Mouse (Mus musculus) hindbrain, embryonic 16.5 days (tissue): ENCODE results near the gene Ldlr. TPM values are rescaled to one million over a fixed set of nuclear protein-coding genes. Genes with fewer than 3 reads are reported as not detected.
A peak's percentile ranks its signal among the peaks of the same experiment; 100 is the strongest.

ENCODE experiments used
- ATAC-seq: fragments of 200-750 bp; cut with Nextera tagmentation; 2 replicates; pipeline ENCODE4 v1.8.0; 2017; ENCODE audit warnings: moderate TSS enrichment, moderate library complexity
- H3K27ac ChIP-seq: fragments of 300-500 bp; sonication (generic); 2 replicates; pipeline ENCODE4 v1.5.1; 2014; ENCODE audit warnings: low read depth, mild to moderate bottlenecking, control low read depth, low read length, moderate library complexity
- H3K27me3 ChIP-seq: fragments of 300-500 bp; sonication (generic); replicated peaks from 2 replicates; pipeline ENCODE4 v1.6.1; 2014; ENCODE audit warnings: low read length; ENCODE audit not compliant: control insufficient read depth, insufficient read depth
- H3K36me3 ChIP-seq: fragments of 300-500 bp; sonication (generic); 2 replicates; pipeline ENCODE4 v1.6.1; 2014; ENCODE audit warnings: mild to moderate bottlenecking, low read length, moderate library complexity, mixed read lengths; ENCODE audit not compliant: control insufficient read depth, insufficient read depth
- H3K4me1 ChIP-seq: fragments of 300-500 bp; sonication (generic); 2 replicates; pipeline ENCODE4 v1.6.1; 2014; ENCODE audit warnings: low read depth, low read length; ENCODE audit not compliant: control insufficient read depth, insufficient read depth
- H3K4me2 ChIP-seq: fragments of 300-500 bp; sonication (generic); 2 replicates; pipeline ENCODE4 v1.6.1; 2014; ENCODE audit warnings: mild to moderate bottlenecking, low read length, control low read depth, moderate library complexity
- H3K4me3 ChIP-seq: fragments of 300-500 bp; sonication (generic); 2 replicates; pipeline ENCODE4 v1.5.1; 2014; ENCODE audit warnings: mild to moderate bottlenecking, low read length, control low read depth, moderate library complexity
- H3K9ac ChIP-seq: fragments of 300-500 bp; sonication (generic); 2 replicates; pipeline ENCODE4 v1.6.1; 2014; ENCODE audit warnings: low read depth, mild to moderate bottlenecking, control low read depth, low read length, moderate library complexity
- H3K9me3 ChIP-seq: fragments of 300-500 bp; sonication (generic); 2 replicates; pipeline ENCODE4 v1.6.1; 2014; ENCODE audit warnings: mild to moderate bottlenecking, low read length, moderate library complexity; ENCODE audit not compliant: control insufficient read depth
- WGBS: fragments of 180-500 bp; shearing (Covaris S2); extraction: QIAGEN DNeasy Blood & Tissue Kit; methylation state at CpG from one replicate; pipeline ENCODE4 v1.1.7; 2014; 5-methylcytosine and 5-hydroxymethylcytosine counted together
- polyA plus RNA-seq: library from polyadenylated mRNA; unstranded; fragments of >200 nt; fragmentation: Nextera tagmentation; extraction: Ambion mirVana; gene quantifications from 2 replicates; pipeline ENCODE4 v1.2.1, GENCODE M21; 2015

Ldlr gene
- 15.6 and 17.5 TPM in 2 replicates for polyA plus RNA-seq

- Histone ChIP-seq H3K27me3 (no peaks in the 10 kb centered on the region), H3K9ac (peak within 1 kb of the TSS; percentile 87), H3K4me3 (peak within 1 kb of the TSS; percentile 78), H3K36me3 (no peaks in the 10 kb centered on the region), H3K9me3 (no peaks in the 10 kb centered on the region), H3K4me2 (peak within 1 kb of the TSS; percentile 87), H3K4me1 (peaks cover 18% of the 10 kb centered on the region), H3K27ac (peak within 1 kb of the TSS; percentile 96)
- under 1% methylated on average over 47 of the region's 47 CpGs for WGBS
- ATAC-seq: peak; percentile 81
These were observed at the start of gene Ldlr for GRCm38 (mm10) chr9:21723377-21724146. Gene Ldlr, plus strand, starts transcription at chr9:21723483.

GRCm38 (mm10) chr9:21677706-21678105 is 45.6 kb upstream of the Ldlr start:
- no peaks in the 10 kb centered on the region for H3K27me3 ChIP-seq
- H3K4me1 ChIP-seq: no peaks in the 10 kb centered on the region
- H3K9me3 ChIP-seq: no peaks in the 10 kb centered on the region
- H3K27ac ChIP-seq: no peak overlapping the region
- peaks cover 73% of the 10 kb centered on the region for H3K36me3 ChIP-seq
- no peak overlapping the region for H3K9ac ChIP-seq
- WGBS: 96% methylated on average over 17 of the region's 17 CpGs
- no peak overlapping the region for H3K4me3 ChIP-seq
- no peak for ATAC-seq
- no peak overlapping the region for H3K4me2 ChIP-seq

GRCm38 (mm10) chr9:21680448-21680847 is 42.8 kb upstream of the Ldlr start:
- no peak overlapping the region for H3K4me2 ChIP-seq
- 91% methylated on average over 4 of the region's 4 CpGs for WGBS
- no peaks in the 10 kb centered on the region for H3K27me3 ChIP-seq
- H3K36me3 ChIP-seq: peaks cover 62% of the 10 kb centered on the region
- no peak overlapping the region for H3K27ac ChIP-seq
- H3K4me3 ChIP-seq: no peak overlapping the region
- H3K4me1 ChIP-seq: no peaks in the 10 kb centered on the region
- no peak overlapping the region for H3K9ac ChIP-seq
- ATAC-seq: no peak
- H3K9me3 ChIP-seq: no peaks in the 10 kb centered on the region

GRCm38 (mm10) chr9:21682827-21683226 is 40.5 kb upstream of the Ldlr start:
- WGBS: 83% methylated on average over 4 of the region's 4 CpGs
- Histone ChIP-seq H3K4me2 (no peak overlapping the region), H3K27ac (no peak overlapping the region), H3K36me3 (peaks cover 57% of the 10 kb centered on the region), H3K27me3 (no peaks in the 10 kb centered on the region), H3K4me3 (no peak overlapping the region), H3K9ac (no peak overlapping the region), H3K9me3 (no peaks in the 10 kb centered on the region), H3K4me1 (no peaks in the 10 kb centered on the region)
- no peak for ATAC-seq

GRCm38 (mm10) chr9:21683897-21684296 is 39.4 kb upstream of the Ldlr start:
- no peak overlapping the region for H3K4me3 ChIP-seq
- WGBS: 88% methylated on average over 3 of the region's 3 CpGs

GRCm38 (mm10) chr9:21688554-21688953 is 34.7 kb upstream of the Ldlr start:
- no peaks in the 10 kb centered on the region for H3K27me3 ChIP-seq
- ATAC-seq: no peak
- peaks cover 39% of the 10 kb centered on the region for H3K36me3 ChIP-seq
- no peaks in the 10 kb centered on the region for H3K9me3 ChIP-seq
- 86% methylated on average over 7 of the region's 7 CpGs for WGBS
- no peak overlapping the region for H3K4me3 ChIP-seq
- H3K9ac ChIP-seq: no peak overlapping the region
- H3K4me2 ChIP-seq: no peak overlapping the region
- no peak overlapping the region for H3K27ac ChIP-seq
- no peaks in the 10 kb centered on the region for H3K4me1 ChIP-seq

More at GRCm38 (mm10) chr9:21683897-21684296, 39.4 kb upstream of the Ldlr start:
- H3K9ac ChIP-seq: no peak overlapping the region
- no peak overlapping the region for H3K27ac ChIP-seq
- H3K9me3 ChIP-seq: no peaks in the 10 kb centered on the region
- no peaks in the 10 kb centered on the region for H3K4me1 ChIP-seq
- no peak for ATAC-seq
- no peaks in the 10 kb centered on the region for H3K27me3 ChIP-seq
- no peak overlapping the region for H3K4me2 ChIP-seq
- H3K36me3 ChIP-seq: peaks cover 51% of the 10 kb centered on the region

GRCm38 (mm10) chr9:21690031-21690430 is 33.3 kb upstream of the Ldlr start:
- ATAC-seq: no peak; the same call in 1 of the 2 replicates
- 86% methylated on average over 3 of the region's 3 CpGs for WGBS
- Histone ChIP-seq H3K4me3 (no peak overlapping the region), H3K36me3 (peaks cover 38% of the 10 kb centered on the region), H3K9me3 (no peaks in the 10 kb centered on the region), H3K4me2 (no peak overlapping the region), H3K4me1 (no peaks in the 10 kb centered on the region), H3K9ac (no peak overlapping the region), H3K27ac (no peak overlapping the region), H3K27me3 (no peaks in the 10 kb centered on the region)

- Histone ChIP-seq H3K4me2 (no peak overlapping the region), H3K9ac (no peak overlapping the region), H3K4me1 (no peaks in the 10 kb centered on the region), H3K4me3 (no peak overlapping the region), H3K36me3 (peaks cover 29% of the 10 kb centered on the region), H3K27ac (no peak overlapping the region), H3K9me3 (no peaks in the 10 kb centered on the region), H3K27me3 (no peaks in the 10 kb centered on the region)
- 63% methylated on average over 2 of the region's 2 CpGs for WGBS
- no peak for ATAC-seq
These were observed 31.4 kb upstream of the Ldlr start for GRCm38 (mm10) chr9:21691862-21692261.

- Histone ChIP-seq H3K4me3 (no peak overlapping the region), H3K4me1 (no peaks in the 10 kb centered on the region), H3K36me3 (peaks cover 30% of the 10 kb centered on the region), H3K27ac (no peak overlapping the region), H3K9ac (no peak overlapping the region), H3K4me2 (no peak overlapping the region), H3K9me3 (no peaks in the 10 kb centered on the region), H3K27me3 (no peaks in the 10 kb centered on the region)
- WGBS: 87% methylated on average over 4 of the region's 4 CpGs
- no peak for ATAC-seq
These were observed 30.8 kb upstream of the Ldlr start for GRCm38 (mm10) chr9:21692491-21692890.
